Mouse (Mus musculus): Measurements from ENCODE around the gene Gkn1. TPM values are rescaled to one million over a fixed set of nuclear protein-coding genes. Genes with fewer than 3 reads are reported as not detected.

Gene Gkn1
- polyA plus RNA-seq, 1 experiment from 2014 or later: not detected

DNA sequence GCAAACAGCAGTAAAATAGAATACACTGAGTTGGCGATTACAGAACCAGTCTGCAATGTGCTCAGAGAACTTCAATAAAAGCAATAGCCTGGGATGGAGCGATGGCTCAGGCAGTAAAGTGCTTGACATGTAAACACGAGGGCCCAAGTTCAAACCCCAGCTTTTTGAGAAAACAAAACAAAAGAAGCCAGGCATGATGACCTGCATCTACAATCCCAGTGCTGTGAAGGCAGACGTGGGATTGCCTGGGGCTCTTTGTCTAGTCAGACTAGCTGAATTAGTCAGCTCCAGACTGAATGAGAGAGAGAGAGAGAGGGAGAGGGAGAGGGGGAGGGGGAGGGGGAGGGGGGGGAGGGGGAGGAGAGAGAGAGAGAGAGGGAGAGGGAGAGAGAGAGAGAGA lies 48.8 kb downstream of the Gkn1 start:
- no peaks in the 10 kb centered on the region for H3K27me3 ChIP-seq (ENCODE audit: control insufficient read depth, insufficient read depth, low read length)
- 78% methylated on average over 4 of the region's 4 CpGs for WGBS
- no peaks in the 10 kb centered on the region for H3K4me1 ChIP-seq (ENCODE audit: control insufficient read depth, insufficient read depth, low read length)
- H3K9me3 ChIP-seq (replicated peaks; ENCODE audit: control insufficient read depth, low read length): no peaks in the 10 kb centered on the region
- no peak overlapping the region for H3K4me2 ChIP-seq (ENCODE audit: low read depth, low read length)
- H3K4me3 ChIP-seq (ENCODE audit: low read length): no peak overlapping the region
- H3K36me3 ChIP-seq (ENCODE audit: control insufficient read depth, insufficient read depth): no peaks in the 10 kb centered on the region
- ATAC-seq (replicated peaks; ENCODE audit: extremely low read depth, insufficient read depth, low FRiP score): no peak
- no peak overlapping the region for H3K27ac ChIP-seq (ENCODE audit: low read length)
- no peak overlapping the region for H3K9ac ChIP-seq (ENCODE audit: low read length)

Other genes starting within 250 kb of the Gkn1 start
- gene D6Ertd527e, start 246.2 kb downstream of the Gkn1 start, polyA plus RNA-seq (2015; fragmentation: Nextera tagmentation; extraction: Ambion mirVana): 0.12 and 0.21 TPM in 2 replicates
- 3.8 and 4.9 TPM in 2 replicates for gene Antxr1, start 15.1 kb downstream of the Gkn1 start, polyA plus RNA-seq (2015; fragmentation: Nextera tagmentation; extraction: Ambion mirVana)
- gene Gkn2, start 22.4 kb upstream of the Gkn1 start, polyA plus RNA-seq (2015; fragmentation: Nextera tagmentation; extraction: Ambion mirVana): not detected in 2 replicates
- 0.62 and 1.4 TPM in 2 replicates for gene Gkn3, start 38.0 kb upstream of the Gkn1 start, polyA plus RNA-seq (2015; fragmentation: Nextera tagmentation; extraction: Ambion mirVana)
- gene Bmp10, start 78.1 kb upstream of the Gkn1 start, polyA plus RNA-seq (2015; fragmentation: Nextera tagmentation; extraction: Ambion mirVana): 3.7 and 7.5 TPM in 2 replicates
- 4.7 and 7.5 TPM in 2 replicates for gene Arhgap25, start 182.3 kb upstream of the Gkn1 start, polyA plus RNA-seq (2015; fragmentation: Nextera tagmentation; extraction: Ambion mirVana)
- gene Prokr1, start 239.8 kb upstream of the Gkn1 start, polyA plus RNA-seq (2015; fragmentation: Nextera tagmentation; extraction: Ambion mirVana): 0.87 and 1.4 TPM in 2 replicates

Data from heart, embryonic 16.5 days (tissue).